Mouse (Mus musculus): ENCODE measurements at regions not wholly inside any gene's neighbourhood (a gene's known extent, or its start where the extent isn't known, plus 50 kb on each side); places are given as distances from the start of the nearest gene placed in this dataset.

DNA sequence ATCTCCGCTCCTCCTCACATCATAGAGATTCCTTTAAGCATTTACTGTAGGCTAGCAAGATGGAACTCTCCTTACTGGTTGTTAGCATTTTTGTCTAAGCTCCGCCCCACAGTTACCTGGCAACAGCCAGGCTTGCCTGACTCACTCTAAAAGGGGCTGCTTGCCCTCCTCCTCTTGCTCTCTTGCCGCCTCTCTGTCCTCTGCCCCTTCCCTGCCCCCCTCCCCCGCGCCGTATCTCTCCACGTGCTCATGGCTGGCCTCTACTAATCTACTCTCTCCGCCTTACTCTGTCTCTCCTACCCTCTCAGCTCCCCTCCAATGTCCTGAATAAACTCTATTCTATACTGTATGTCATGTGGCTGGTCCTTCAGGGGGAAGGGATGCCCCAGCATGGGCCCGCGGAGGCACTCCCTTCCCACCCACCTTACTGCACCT lies 59.9 kb upstream of the Zfp644 start:
- peaks cover 6% of the 10 kb centered on the region; the same call in 1 of the 2 replicates for H3K4me1 ChIP-seq (ENCODE audit: insufficient read depth, low read length)
- no peaks in the 10 kb centered on the region for H3K36me3 ChIP-seq (ENCODE audit: insufficient read depth, low read length)
- peak; percentile 82 for ATAC-seq (ENCODE audit: low FRiP score)
- peak; percentile 77 for DNase-seq (ENCODE audit: low spot score)
- no peaks in the 10 kb centered on the region for H3K27me3 ChIP-seq (ENCODE audit: insufficient read depth, low read length)
- H3K4me3 ChIP-seq (ENCODE audit: low read depth, low read length): peak overlapping the region; percentile 26
- no peak overlapping the region for H3K9ac ChIP-seq (replicated peaks; ENCODE audit: low read length, poor library complexity, severe bottlenecking)
- TF ChIP-seq CTCF (IDR thresholded peaks at IDR 0.05): no peak
- H3K9me3 ChIP-seq (ENCODE audit: low read length): no peaks in the 10 kb centered on the region
- 3% methylated on average over 10 of the region's 10 CpGs for WGBS
- H3K27ac ChIP-seq (ENCODE audit: low read depth, low read length): no peak overlapping the region
- peak overlapping the region; percentile 54 for H3K4me2 ChIP-seq (ENCODE audit: low read depth, low read length, poor library complexity, severe bottlenecking)

- Histone ChIP-seq H3K9ac (replicated peaks; ENCODE audit: low read length, poor library complexity, severe bottlenecking) (no peak overlapping the region), H3K4me3 (ENCODE audit: low read depth, low read length) (no peak overlapping the region), H3K36me3 (ENCODE audit: insufficient read depth, low read length) (no peaks in the 10 kb centered on the region), H3K4me2 (ENCODE audit: low read depth, low read length, poor library complexity, severe bottlenecking) (no peak overlapping the region), H3K27me3 (ENCODE audit: insufficient read depth, low read length) (no peaks in the 10 kb centered on the region), H3K4me1 (ENCODE audit: insufficient read depth, low read length) (peaks cover 6% of the 10 kb centered on the region; the same call in 1 of the 2 replicates), H3K9me3 (ENCODE audit: low read length) (no peaks in the 10 kb centered on the region), H3K27ac (ENCODE audit: low read depth, low read length) (no peak overlapping the region)
- ATAC-seq (ENCODE audit: low FRiP score): no peak
- no peak for DNase-seq (ENCODE audit: low spot score)
- WGBS: 93% methylated on average over 1 of the region's 1 CpGs
- no peak for TF ChIP-seq CTCF (IDR thresholded peaks at IDR 0.05)
Measured at GRCm38 (mm10) chr5:106753289-106753688, 56.2 kb upstream of the Zfp644 start.

DNA sequence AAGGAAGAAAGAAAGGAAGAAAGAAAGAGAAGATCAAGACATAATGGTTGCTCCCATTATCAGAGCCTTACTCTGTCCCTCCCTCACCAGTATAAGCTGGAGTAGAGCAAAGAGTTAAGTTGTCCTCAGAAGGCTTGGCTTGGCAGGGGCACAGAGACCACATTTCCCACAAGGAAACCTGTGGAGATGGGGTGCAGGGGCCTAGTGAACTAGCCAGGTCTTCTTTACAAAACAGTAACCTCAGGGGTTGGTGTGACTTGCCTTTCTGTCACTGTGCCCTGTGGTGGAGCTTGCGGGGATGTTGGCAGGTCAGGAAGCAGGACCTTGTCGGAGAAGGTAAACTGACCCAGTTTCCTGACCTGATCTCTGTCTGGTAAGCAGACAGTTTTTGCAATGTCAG lies 53.1 kb upstream of the Zfp644 start:
- no peak for ATAC-seq (ENCODE audit: low FRiP score)
- Histone ChIP-seq H3K9ac (replicated peaks; ENCODE audit: low read length, poor library complexity, severe bottlenecking) (no peak overlapping the region), H3K27me3 (ENCODE audit: insufficient read depth, low read length) (no peaks in the 10 kb centered on the region), H3K9me3 (ENCODE audit: low read length) (no peaks in the 10 kb centered on the region), H3K36me3 (ENCODE audit: insufficient read depth, low read length) (no peaks in the 10 kb centered on the region), H3K27ac (ENCODE audit: low read depth, low read length) (no peak overlapping the region), H3K4me3 (ENCODE audit: low read depth, low read length) (no peak overlapping the region), H3K4me1 (ENCODE audit: insufficient read depth, low read length) (no peaks in the 10 kb centered on the region), H3K4me2 (ENCODE audit: low read depth, low read length, poor library complexity, severe bottlenecking) (no peak overlapping the region)
- 86% methylated on average over 2 of the region's 2 CpGs for WGBS
- no peak for DNase-seq (ENCODE audit: low spot score)
- TF ChIP-seq CTCF (IDR thresholded peaks at IDR 0.05): no peak

DNA sequence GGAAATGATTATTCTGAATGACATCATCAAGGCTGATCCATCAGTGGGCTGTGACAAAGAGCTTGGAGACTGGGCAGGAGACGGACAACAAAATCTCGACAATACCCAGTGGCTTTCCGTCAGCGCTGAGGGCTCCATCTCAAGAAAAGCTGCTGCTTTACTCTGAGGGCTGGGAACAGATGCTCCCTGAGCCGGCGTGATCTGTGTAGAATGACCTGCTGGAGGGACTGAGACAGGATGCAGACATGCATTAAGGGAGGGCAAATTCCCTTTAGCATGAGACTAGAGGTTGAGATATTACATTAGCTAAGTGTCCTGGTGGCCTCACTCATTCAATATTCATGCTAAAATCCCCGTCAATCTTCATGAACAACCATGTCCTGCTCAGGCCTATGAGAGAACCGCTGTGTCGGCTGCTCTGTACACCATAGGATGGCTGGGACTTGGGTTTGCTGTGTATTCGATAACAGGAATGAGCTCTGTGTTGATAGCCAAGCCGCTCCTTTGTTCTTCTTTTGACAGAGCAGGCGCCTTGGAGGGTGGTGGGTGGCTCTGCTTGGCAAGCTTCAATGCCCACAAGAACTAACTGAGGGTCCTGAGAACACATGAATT lies 51.5 kb upstream of the Zfp644 start:
- DNase-seq (ENCODE audit: low spot score) (no peak), ATAC-seq (ENCODE audit: low FRiP score) (no peak)
- Histone ChIP-seq H3K27ac (ENCODE audit: low read depth, low read length) (no peak overlapping the region), H3K27me3 (ENCODE audit: insufficient read depth, low read length) (no peaks in the 10 kb centered on the region), H3K9me3 (ENCODE audit: low read length) (no peaks in the 10 kb centered on the region), H3K4me3 (ENCODE audit: low read depth, low read length) (no peak overlapping the region), H3K4me1 (ENCODE audit: insufficient read depth, low read length) (no peaks in the 10 kb centered on the region), H3K36me3 (ENCODE audit: insufficient read depth, low read length) (no peaks in the 10 kb centered on the region), H3K4me2 (ENCODE audit: low read depth, low read length, poor library complexity, severe bottlenecking) (no peak overlapping the region), H3K9ac (replicated peaks; ENCODE audit: low read length, poor library complexity, severe bottlenecking) (no peak overlapping the region)
- whole genome bisulfite sequencing: 39% methylated on average over 12 of the region's 12 CpGs
- no peak for TF ChIP-seq CTCF (IDR thresholded peaks at IDR 0.05)

Data from midbrain, postnatal 0 days (tissue).